Mouse (Mus musculus) megakaryocyte-erythroid progenitor cell, adult 5-6 weeks (primary cell): ENCODE measurements around the gene Hcar1. TPM values are rescaled to one million over a fixed set of nuclear protein-coding genes. Genes with fewer than 3 reads are reported as not detected.

Source experiments
- total RNA-seq, 2 experiments: library from RNA; stranded (forward) in 1 of 2; stranded (reverse) in 1 of 2; fragments of 200-1000, 215-1000 nt in 1 of 2; fragments of >200 nt in 1 of 2; fragmentation: Nextera tagmentation in 1 of 2; gene quantifications; 2 replicates each; pipeline ENCODE4 v1.2.3; 2014 to 2017

The Hcar1 gene
- total RNA-seq, 2 experiments from 2014 or later: not detected

Other genes starting within 250 kb of the Hcar1 start
- 45.2 and 52.4 TPM in 2 replicates for gene Clip1, start 195.4 kb downstream of the Hcar1 start, total RNA-seq (2014; fragmentation: Nextera tagmentation)
- gene Clip1, start 195.4 kb downstream of the Hcar1 start, total RNA-seq (2017): 45.0 and 64.8 TPM in 2 replicates
- gene Zcchc8, start 158.9 kb downstream of the Hcar1 start, total RNA-seq (2014; fragmentation: Nextera tagmentation): 55.3 and 79.3 TPM in 2 replicates
- gene Zcchc8, start 158.9 kb downstream of the Hcar1 start, total RNA-seq (2017): 59.3 and 167 TPM in 2 replicates
- gene Rsrc2, start 130.6 kb downstream of the Hcar1 start, total RNA-seq (2014; fragmentation: Nextera tagmentation): 108 and 119 TPM in 2 replicates
- 335 and 401 TPM in 2 replicates for gene Rsrc2, start 130.6 kb downstream of the Hcar1 start, total RNA-seq (2017)
- gene Kntc1, start 130.3 kb downstream of the Hcar1 start, total RNA-seq (2014; fragmentation: Nextera tagmentation): 56.1 and 72.6 TPM in 2 replicates
- gene Kntc1, start 130.3 kb downstream of the Hcar1 start, total RNA-seq (2017): 29.7 and 48.6 TPM in 2 replicates
- not detected in 2 replicates for gene Hcar2, start 14.5 kb downstream of the Hcar1 start, total RNA-seq (2014; fragmentation: Nextera tagmentation)
- gene Hcar2, start 14.5 kb downstream of the Hcar1 start, total RNA-seq (2017): not detected in 2 replicates
- gene Denr, start 27.2 kb upstream of the Hcar1 start, total RNA-seq (2014; fragmentation: Nextera tagmentation): 102 and 106 TPM in 2 replicates
- gene Denr, start 27.2 kb upstream of the Hcar1 start, total RNA-seq (2017): 96.4 and 102 TPM in 2 replicates
- not detected in 2 replicates for gene Gm43518, start 47.4 kb upstream of the Hcar1 start, total RNA-seq (2014; fragmentation: Nextera tagmentation)
- gene Gm43518, start 47.4 kb upstream of the Hcar1 start, total RNA-seq (2017): not detected in 2 replicates
- 2.1 and 3.3 TPM in 2 replicates for gene Ccdc62, start 50.7 kb upstream of the Hcar1 start, total RNA-seq (2014; fragmentation: Nextera tagmentation)
- 2.6 and 4.2 TPM in 2 replicates for gene Ccdc62, start 50.7 kb upstream of the Hcar1 start, total RNA-seq (2017)
- gene Hip1r, start 93.6 kb upstream of the Hcar1 start, total RNA-seq (2014; fragmentation: Nextera tagmentation): 9.3 and 9.5 TPM in 2 replicates
- gene Hip1r, start 93.6 kb upstream of the Hcar1 start, total RNA-seq (2017): 13.7 and 30.9 TPM in 2 replicates
- 20.8 and 34.3 TPM in 2 replicates for gene Vps37b, start 152.2 kb upstream of the Hcar1 start, total RNA-seq (2014; fragmentation: Nextera tagmentation)
- 12.8 and 15.5 TPM in 2 replicates for gene Vps37b, start 152.2 kb upstream of the Hcar1 start, total RNA-seq (2017)
- gene Abcb9, start 215.8 kb upstream of the Hcar1 start, total RNA-seq (2014; fragmentation: Nextera tagmentation): 5.2 and 9.3 TPM in 2 replicates
- 0.95 and 3.5 TPM in 2 replicates for gene Abcb9, start 215.8 kb upstream of the Hcar1 start, total RNA-seq (2017)
- 16.1 and 16.8 TPM in 2 replicates for gene Ogfod2, start 232.3 kb upstream of the Hcar1 start, total RNA-seq (2014; fragmentation: Nextera tagmentation)
- 8.0 and 11.9 TPM in 2 replicates for gene Ogfod2, start 232.3 kb upstream of the Hcar1 start, total RNA-seq (2017)
- gene Arl6ip4, start 236.1 kb upstream of the Hcar1 start, total RNA-seq (2014; fragmentation: Nextera tagmentation): 88.4 and 129 TPM in 2 replicates
- gene Arl6ip4, start 236.1 kb upstream of the Hcar1 start, total RNA-seq (2017): 120 and 128 TPM in 2 replicates